Mouse (Mus musculus): ENCODE data around the gene Lrrc75a. TPM values are rescaled to one million over a fixed set of nuclear protein-coding genes. Genes with fewer than 3 reads are reported as not detected.

Gene Lrrc75a
- under 1 TPM; 0.64 to 0.80 TPM for total RNA-seq (2023)

DNA sequence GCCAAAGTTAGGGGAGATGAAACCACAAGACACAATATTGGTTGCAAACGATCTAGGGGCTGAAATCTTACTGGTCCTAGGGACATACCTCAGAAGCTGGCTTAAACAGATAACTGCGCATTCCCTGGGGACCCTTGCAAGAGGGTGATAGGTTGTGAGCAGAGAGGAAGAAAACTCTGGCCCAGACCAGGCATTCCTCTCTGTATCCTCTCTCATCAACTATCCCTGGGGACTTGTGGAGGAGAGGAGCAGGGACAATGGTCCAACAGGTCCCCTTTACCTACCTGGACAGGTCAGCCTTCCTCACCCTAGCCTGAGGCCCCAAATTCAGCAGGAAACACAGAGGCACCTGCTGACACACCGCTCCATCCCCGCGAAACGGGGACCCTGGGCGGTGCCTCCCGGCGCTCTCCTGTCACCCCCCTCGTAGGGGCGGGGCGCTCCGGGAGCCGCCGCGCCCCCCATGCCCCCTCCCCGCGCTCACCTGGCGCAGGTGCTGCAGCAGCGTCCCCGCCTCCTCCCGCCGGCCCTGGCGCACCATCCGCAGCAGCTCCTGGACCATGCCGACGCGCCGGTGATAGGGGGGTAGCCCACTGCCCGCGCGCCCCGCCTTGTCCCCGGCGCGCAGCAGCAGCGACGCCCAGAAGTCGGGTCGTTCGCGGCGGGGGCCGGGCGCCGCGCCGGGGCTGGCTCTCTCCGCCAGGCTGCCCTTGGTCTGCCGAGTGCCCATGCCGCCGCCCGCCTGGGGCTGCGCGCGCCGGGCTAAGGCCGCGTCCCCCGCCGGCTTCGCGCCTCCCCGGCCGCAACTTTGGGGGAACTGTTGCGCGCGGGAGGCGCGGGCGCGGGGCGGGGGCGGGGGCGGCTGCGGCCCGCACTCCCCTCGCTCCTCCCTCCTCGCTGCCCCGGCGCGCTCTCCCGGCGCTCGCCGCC, at the start of gene Lrrc75a:
TSS of gene Lrrc75a (minus strand) at position 863 of the 930 bp plus-strand sequence.

DNA sequence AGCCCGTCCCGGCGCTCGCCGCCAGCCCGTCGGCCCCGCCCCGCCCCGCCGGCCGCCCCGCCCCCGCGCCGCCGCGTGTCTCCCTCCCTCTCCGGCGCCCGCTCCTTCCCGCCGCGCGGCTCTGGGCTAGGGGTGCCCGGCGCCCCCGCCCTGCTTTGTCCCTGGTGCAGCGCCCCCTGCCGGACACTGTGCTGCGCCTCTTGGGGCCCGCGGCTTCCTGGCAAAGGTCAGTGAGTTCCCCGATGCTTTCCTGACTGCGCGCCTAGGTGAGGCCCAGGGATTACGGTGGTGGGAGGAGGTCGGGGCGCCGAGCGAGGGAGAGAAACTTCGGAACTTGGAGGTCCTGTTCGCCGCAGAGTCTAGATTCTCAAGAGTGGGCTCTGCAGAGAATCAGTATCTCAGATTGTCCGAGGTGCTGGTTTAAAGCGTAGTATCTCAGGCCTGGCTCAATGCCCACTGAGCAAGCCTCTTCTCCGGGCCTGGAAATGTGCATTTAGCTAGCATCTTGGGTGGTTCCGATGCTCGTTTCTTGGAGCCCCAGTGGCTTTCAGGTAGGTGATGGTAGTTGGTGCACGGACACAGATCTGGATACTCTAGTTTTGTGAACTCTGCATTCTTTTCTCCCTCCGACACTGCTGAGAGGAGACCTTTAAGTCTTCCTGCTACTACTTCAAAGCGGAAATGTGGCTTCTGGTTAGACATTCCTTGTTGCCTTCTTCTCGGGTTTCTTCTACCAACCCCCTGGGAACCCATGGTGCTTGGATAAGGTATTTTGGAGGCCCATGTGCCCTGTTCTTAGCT, 468 bp upstream of the Lrrc75a start, which contains the start of gene Mmgt2:
TSS of gene Mmgt2 (plus strand) at position 74 of the 801 bp plus-strand sequence.

DNA sequence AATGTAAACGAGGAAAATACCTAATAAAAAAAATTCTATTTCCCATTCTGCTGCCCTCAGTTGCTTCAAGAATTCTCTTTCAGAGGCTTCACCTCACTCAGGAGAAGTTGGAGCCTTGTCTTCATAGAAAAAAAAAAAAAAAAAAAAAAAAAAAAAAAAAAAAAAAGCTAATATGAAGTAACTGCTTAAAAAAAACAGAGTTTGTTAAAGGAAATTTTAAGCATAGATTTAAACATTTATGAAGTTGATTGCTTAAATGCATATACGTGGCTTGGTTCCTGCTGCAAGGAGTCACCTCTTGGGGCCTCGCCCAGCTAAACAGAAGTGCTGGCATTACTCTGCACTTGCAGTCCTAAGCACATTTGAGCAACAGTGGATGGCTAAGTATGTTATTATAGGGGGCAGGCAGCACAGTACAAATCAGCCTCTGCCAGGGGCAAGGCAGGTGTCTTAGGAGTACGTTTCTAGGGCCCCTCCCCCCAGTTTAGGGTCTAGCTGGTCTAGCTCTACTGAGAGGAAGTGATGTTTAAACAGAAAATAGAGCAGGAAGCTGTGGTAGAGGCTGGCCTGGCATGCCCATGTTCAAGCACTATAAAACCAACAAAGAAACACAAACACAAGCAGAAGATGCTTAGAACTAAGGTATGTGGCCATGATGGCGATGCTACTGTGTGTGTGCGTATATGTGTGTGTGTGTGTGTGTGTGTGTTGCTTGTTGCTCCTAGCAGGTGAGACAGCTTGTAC, 74.2 kb downstream of the Lrrc75a start, which contains the start of gene Trpv2:
TSS of gene Trpv2 (plus strand) at position 528 of the 744 bp plus-strand sequence.

Other genes with a start within 250 kb of the Lrrc75a start
- 10 to 100 TPM in 1 of 2 experiments, 1 to 10 TPM in 1; 9.6 to 10.4 TPM for gene Pigl, start 190.1 kb downstream of the Lrrc75a start, total RNA-seq (2023)
- 100 to 1,000 TPM; 437 to 472 TPM for gene Ncor1, start 190.0 kb downstream of the Lrrc75a start, total RNA-seq (2023)
- gene Cenpv, start 109.3 kb downstream of the Lrrc75a start, total RNA-seq (2023), result 1 to 10 TPM; 4.2 to 6.1 TPM
- 1,000 to 10,000 TPM; 1,212 to 1,239 TPM for gene Ubb, start 97.4 kb downstream of the Lrrc75a start, total RNA-seq (2023)
- gene Trpv2, start 74.0 kb downstream of the Lrrc75a start, total RNA-seq (2023), result 10 to 100 TPM; 50.0 to 50.1 TPM
- gene Mmgt2, start 141 bp upstream of the Lrrc75a start, total RNA-seq (2023), result 10 to 100 TPM; 26.2 to 30.5 TPM
- 10 to 100 TPM; 15.0 to 17.8 TPM for gene Zfp287, start 83.4 kb upstream of the Lrrc75a start, total RNA-seq (2023)
- gene Gm10428, start 104.6 kb upstream of the Lrrc75a start, total RNA-seq (2023), result not detected
- gene Zfp286, start 140.9 kb upstream of the Lrrc75a start, total RNA-seq (2023), result 1 to 10 TPM; 4.2 to 4.4 TPM
- gene Trim16, start 171.7 kb upstream of the Lrrc75a start, total RNA-seq (2023), result 1 to 10 TPM in 1 of 2 experiments, under 1 TPM in 1; 0.87 to 1.2 TPM
- gene Fbxw10, start 198.5 kb upstream of the Lrrc75a start, total RNA-seq (2023), result 1 to 10 TPM; 4.8 to 8.7 TPM
- gene Tvp23b, start 230.9 kb upstream of the Lrrc75a start, total RNA-seq (2023), result 10 to 100 TPM; 15.2 to 21.1 TPM

Data from T-cell, adult 66 days (primary cell).